Mouse (Mus musculus) thymus, postnatal 4 days (tissue): ENCODE data around the gene Lcmt1.

ENCODE experiments used
- DNase-seq: peaks from one replicate; pipeline ENCODE4 v3.0.0; 2021

Lcmt1 gene

DNA sequence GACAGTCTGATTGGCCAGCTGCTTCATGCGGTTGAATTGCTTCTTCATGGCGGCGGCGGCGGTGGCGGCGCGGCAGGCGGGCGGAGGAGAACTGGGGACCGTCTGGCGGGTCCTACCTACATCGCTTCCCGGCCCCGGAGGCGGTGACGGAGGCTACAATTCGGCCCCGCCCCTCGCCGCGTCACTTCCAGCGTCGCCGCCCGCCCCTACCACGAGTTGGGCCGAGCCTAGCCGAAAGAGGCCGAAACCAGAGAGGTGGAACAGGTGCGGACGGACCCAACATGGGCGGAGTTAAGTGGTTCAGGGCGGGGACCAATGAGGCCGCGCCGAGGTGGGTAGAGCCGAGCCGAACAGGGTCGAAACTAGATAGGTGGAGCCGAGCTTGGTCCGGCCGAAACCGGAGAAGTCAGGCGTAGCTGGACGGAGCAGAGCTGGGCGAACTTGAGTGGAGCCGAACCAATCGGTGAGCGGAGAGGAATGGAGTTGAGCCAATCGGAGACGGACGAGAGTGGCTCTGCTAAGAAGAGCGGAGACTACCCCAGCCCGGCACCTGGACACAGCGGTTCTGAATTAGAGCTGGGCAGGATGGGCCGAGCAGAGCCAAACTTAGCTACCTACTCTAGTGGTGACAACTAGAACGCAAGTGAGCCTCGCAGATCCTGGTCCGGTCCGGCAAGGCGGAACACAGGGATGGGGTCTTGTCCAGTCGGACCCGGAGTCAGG lies at the start of gene Lcmt1, which contains the start of gene Arhgap17:
Gene Lcmt1, plus strand, starts transcription at position 26 of the 723 bp plus-strand sequence.
Gene Arhgap17, minus strand, starts transcription at position 157 of the 723 bp plus-strand sequence.
- peak; percentile 99 for DNase-seq

DNA sequence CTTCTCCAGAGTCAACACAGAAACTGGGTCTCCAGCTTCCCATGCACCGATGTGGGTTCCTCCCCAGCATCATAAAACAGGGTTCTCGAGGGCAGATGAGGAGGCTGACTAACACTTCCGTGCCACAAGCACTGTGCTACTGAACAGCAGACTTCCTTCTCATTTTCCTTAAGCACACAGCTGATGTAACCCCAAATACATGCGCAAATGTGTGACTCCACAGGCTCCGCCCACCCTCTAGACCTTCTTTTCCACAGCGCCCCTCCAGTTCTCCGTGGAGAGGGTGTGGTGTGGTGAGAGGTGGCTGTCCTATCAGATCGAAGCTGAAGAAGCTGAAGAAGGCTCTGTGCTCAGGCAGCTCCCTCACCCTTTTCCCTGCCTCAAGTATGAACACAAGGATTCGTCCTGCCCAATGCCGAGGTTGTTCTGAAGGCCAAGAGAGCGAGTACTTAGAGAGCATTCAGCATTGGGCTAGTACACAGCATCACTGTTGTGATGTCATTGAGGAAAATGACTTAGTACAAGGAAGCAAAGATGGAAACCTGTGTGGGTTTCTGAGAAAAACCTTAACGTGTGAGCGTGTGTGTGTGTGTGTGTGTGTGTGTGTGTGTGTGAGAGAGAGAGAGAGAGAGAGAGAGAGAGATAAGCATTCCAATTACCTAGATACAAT lies 47.0 kb upstream of the Lcmt1 start:
- peak; percentile 33 for DNase-seq

DNA sequence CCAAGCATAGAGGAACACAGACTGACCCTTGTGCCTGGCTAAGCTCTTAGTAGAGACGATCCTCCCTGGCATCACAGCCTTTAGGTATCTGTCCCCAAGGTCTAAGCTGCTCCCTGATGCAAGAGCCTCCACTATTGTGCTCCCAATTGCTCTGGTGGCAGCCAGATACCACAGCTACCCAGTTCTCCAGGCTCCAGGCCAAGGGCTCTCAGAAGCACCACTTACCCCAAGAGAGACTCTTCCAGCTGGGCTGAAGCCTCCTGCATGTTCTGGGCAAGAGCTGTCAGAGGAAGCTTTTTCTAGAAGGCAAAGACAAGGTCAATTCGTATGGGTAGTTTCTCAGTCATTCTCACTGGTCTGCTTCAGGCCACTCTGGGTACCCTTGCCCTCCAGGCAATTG lies 46.2 kb upstream of the Lcmt1 start:
- DNase-seq: no peak

DNA sequence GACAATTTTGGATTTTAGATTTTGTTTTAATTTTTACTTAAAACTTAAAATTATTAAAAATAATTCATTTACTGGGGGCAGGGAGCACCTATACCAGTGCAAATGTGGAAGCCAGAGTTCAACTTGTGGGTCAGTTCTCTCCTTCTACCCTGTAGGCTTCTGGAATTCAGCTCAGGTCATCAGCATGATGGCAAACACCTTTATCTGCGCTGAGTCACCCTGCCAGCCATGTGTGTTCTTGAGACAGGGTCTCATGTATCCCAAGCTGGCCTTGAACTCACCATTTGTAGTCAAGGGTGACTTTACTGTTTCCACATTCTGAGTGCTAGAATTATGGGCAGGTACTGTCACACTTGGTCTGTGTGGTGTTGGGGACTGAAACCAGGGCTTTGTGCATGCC lies 45.5 kb upstream of the Lcmt1 start:
- no peak for DNase-seq

DNA sequence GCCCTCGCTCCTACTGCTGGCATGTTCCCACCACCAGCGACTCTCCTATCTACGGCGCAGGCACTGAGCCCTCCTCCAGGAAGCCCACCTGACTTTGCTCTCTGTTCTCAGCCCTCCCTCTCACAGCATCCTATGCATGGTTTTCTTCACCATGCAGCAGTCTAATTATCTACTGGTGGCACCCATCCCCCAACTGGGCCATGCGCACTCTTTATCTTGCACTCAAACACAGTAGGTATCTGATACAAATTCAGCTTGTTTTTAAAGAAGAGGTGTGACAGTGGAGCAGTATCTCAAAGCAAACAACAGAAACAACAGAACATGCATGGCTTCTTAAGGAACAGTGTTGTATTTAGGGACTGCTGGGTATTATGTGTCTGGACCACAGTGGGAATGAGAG lies 43.5 kb upstream of the Lcmt1 start:
- DNase-seq: no peak

DNA sequence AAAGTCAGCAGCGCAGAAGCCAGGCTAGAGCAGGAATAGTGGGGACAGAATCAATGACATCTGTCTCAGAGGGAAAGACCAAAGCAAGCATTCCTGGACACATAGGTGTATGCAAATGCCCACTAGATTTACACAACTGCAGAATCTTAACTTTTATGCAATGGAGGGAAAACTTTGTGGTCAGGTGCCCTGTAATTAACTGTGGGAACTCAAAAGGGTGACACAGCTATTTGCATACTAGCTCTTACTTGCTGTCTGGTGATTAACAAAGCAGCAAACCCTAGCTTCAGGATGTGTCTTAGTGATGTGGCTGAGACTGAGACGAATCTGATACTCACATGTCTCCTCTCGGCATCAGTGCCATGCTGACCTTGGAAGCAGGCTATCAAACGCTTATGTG lies 42.7 kb upstream of the Lcmt1 start:
- no peak for DNase-seq

DNA sequence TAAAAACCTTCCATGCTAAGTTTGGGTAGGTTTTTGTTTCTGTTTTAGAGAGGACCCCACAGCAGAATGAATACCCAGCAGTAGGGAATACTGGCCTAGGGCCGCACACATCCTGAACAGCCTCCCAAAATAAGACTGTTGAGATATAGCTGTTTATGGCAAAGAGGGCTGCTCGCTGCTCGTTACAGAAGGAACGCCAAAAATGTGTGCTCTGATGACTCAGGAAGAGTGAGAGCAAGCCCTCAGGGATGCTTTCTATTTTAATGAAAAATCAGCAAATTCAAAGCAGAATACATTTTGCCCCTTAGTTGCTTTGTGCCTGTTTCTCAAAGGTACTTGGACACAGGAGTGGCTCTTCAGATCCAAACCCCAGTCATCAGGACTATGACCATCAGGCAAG lies 41.7 kb upstream of the Lcmt1 start:
- no peak for DNase-seq

DNA sequence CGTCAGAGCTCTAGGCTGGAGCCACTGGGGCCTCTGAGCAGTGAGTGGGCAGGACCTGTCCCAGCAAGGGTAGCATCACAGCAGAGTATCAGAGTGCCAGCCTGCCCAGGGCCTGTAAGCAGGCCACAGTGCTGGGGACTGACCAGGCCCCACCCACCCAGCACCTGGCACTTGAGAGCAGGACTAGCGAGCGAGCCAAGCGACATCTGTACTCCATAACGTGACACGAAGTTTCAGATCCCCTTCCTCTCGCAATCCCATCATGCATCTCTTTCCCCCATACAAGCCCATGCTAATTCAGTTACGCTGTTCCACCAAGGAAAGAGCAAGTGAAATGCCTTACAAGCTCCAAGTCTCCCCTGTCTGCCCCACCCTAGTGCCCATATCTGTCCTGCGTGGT lies 39.1 kb upstream of the Lcmt1 start:
- no peak for DNase-seq

DNA sequence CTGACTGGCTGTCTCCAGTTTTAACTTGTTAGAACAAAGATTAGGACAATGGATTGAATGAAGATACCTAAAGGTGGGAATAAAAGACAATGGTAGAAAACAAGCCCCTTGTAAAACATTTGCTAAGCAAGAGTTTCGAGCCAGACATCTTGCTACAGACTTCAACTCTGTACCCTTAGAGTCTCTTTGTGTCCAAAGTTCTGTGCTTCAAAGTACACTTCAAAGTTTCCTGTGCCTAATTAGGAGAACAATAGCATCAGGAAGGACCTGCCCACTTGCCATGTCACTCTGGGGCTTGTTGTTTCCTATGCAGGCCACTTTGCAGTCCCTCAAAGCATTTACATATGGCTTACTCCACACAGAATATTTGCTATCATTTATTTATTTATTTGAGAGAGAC lies 33.3 kb upstream of the Lcmt1 start:
- no peak for DNase-seq

DNA sequence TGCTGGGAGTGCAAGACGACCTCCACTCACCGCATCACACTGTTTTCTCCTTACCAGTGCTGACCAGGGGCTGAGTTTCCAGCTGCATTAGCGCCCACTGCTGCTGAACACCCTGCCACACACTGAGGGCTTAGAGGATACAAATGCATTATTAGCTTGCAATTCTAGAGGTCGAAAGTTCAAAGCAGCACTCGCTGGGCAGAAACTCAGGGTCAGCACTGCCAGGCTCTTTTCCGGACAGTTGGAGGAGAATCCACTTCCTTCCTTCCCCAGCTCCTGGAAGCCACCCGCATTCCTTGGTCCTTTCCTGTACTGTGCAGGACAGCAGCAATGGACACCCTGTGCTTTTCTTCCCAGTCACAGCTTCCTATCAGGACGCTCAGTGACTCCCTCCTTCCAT lies 31.2 kb upstream of the Lcmt1 start:
- DNase-seq: no peak

DNA sequence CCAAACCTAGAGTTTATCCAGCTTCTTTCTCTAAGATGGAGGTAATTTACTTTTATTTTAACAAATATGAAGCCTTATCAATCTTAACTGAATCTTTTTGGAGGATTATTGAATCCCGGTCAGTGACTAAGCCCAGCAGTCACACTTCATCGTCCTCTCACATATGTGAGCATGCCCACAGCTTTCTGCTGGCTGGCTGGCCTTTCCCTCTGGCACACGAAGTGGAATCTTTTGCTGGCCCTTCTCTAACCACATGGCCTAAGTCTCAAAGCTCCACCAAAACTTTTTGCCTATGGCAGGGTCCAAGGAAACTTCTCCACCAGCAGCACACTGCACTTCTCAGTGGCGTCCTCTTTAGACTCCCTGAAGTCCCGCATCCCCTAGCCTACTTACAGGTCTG lies 27.7 kb upstream of the Lcmt1 start:
- DNase-seq: no peak

DNA sequence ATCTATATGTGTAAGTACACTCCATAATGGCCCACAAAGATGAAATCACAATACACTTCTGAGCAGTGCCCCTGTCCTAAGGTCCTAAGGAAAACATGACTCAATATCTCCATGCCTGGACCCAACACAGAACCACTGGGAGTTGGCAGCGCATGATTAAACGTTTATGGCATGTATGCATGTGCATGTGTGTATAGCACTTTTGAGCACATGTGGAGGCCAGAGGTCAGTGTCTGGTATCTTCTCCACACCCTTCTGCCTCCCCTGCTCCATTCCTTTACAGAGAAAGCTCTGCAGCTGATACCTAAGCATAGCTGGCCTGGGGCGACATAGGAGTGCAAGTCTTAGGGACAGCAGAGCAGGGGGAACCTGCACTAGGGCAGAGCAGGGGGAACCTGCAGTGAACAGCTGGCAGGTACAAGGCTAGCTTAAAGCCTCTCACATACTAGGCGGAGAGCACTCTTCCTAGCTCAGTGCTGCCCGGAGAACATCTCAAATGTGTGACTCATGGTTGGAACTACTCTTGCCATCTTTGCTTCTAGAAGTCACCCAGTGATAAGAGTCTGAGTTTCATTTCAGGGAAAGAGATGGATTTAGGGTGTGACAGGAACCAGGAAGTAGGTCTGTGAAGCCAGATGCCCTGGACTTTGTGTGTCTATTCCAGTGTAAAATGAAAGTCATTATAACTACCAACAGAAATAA lies 25.4 kb upstream of the Lcmt1 start:
- DNase-seq: no peak

DNA sequence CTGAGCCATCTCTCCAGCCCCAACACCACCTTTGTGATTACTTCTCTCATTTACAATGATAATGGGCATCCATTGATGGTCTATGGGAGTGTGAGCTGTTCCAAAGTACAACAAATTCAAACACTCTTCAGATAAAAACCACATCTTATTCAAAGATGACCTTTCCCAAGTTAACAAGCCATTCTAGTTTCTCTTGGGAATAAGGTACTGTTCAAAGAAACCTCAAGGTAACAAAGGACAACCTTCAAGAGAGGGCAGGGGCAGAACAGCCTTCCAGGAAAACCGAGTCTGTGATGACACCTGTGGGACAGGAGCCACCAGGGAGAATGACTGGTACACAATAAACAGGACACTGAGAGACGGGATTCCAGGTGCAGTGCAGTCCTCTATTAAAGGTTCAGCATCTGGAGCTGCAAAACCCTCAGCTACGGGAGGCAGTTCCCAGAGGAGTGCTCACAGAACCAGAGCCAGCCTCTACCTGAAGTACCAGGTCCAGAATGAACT lies 24.5 kb upstream of the Lcmt1 start:
- DNase-seq: no peak

DNA sequence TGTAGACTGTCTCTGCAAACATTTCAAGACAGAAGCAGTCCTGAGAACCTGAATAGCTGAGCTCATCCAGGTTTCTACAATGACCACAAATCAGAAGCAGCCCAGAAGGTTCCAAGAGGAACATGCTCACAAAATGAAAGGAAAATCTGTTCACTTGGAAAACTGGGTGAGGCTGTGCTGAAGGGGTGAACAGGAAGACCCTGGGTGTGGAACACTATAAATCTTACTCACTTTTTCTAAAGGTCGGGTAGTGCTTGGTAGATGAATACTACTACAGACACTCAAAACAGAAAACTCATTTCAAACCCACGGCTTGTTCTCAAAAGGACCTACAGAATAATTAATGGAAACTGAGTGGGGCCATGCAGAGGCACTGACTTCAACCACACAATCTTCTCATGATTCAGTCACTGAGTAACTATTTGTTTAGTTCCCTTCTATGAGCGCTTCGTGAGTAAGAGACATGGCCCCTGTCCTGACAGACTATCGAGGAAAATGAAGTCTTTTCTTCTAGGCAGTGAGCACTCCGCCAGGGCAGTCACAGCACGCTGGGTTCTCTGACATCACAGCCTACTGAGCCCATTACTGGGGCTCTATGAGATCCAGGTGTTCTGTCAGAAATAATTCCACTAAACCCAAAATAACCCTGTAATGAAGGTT lies 22.8 kb upstream of the Lcmt1 start:
- DNase-seq: no peak

DNA sequence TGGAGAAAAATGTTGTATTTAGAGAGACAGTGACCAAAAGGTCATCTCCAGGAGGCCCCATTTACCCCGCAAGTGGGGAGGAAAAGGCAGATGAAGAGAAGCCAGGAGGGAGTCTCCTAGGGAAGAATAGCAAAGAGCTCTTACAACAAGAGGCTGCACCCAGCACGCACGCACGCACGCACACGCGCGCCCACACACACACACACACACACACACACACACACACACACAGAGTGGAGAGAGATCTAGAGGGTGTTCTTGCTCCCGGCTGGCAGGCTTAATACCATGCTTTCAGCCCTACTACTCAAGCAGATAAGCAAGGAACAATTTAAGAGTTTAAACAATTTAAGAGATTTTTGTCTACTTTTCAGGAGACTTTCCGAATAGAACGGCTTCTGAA lies 19.8 kb upstream of the Lcmt1 start:
- DNase-seq: no peak

DNA sequence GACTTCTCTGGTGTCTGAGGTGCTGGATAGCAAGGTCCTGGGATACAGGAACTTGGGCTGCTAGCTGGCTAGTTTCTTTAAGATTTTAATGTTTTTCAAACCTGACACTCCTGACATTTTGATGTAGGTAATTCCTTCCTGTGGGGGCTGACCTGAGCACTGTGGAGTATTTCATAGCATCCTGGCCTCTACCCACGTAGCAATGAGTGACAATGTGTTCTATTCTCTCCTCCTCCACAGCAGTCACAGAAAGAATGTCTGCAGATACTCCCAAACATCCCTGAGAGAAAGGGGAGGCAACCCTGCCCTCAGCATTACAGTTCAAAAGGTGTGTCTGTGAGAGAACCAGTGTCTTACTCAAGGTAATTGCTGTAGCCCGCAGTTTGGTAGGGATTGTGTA lies 19.3 kb upstream of the Lcmt1 start:
- DNase-seq: no peak

DNA sequence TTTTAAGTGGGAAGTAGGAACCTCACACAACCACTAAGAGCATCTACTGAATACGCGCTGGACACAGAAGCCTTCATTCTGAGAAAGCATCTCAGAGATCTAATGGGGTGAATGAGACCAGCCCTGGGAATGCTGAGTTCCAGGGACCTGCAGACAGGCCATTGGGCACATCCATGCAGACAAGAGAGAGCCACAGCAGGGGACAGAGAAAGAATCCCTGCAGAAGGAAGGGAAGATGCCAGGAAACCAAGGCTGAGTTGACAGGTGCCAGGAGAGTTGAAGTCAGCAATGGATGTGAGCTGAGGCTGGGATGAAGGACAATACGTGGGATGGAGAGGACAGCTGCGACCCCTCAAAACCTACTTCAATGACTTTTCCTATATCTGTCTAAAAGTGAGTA lies 16.5 kb upstream of the Lcmt1 start:
- DNase-seq: no peak

DNA sequence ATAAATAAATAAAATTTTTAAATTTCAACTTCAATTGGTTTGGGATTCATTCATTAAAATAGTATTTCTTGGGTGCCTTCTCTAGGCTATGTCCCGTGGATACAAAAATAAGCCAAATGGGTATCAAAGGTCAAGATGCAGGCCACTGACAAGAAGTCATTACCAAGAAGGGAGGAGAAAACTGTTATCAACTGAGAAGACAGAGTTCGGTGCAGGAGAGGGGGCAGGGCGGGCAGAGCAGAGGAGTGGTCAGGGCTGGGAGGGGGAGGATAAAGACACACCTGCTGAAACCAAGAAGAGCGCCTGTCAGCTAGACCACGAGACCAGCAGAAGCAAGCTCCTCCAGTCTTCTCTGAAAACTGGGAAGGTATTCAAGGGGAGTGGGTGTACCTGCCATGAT lies 15.7 kb upstream of the Lcmt1 start:
- no peak for DNase-seq

DNA sequence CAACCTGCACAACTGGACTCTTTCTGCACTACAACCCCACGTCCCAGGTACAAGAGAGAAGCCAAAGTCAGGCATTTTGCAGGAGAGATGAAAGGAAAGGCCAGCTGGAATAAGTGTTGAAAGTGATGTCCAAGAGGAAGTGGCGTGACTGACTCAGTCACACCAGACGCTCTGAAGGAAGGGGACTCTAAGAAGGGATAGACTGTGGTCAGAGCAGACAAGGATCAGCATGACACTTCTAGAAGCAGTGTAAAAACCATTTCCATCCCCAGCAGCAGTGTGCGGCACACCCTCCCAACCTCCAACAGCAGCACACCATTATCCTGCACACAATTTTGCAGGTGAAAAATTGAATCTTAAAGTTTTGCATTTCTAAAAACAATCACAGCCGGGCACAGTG lies 15.2 kb upstream of the Lcmt1 start:
- DNase-seq: no peak

DNA sequence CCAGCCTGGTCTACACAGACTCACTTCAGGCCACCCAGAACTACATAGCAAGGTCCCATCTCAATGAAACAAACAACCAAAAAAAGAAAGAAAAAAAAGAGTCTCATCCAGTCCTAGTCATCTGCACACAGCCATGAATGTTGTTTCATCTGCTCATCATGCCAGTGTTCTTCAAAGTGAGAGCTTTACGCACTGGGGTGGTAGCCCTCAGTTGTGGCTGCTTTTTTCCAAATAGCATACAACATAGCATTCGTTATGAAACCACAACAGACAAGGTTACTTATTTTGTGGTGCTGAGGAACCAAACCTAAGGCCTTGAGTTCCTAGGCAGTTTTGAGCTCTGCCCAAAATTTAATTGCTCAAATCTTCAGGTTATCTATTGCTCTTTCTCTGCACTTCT lies 14.7 kb upstream of the Lcmt1 start:
- DNase-seq: no peak

DNA sequence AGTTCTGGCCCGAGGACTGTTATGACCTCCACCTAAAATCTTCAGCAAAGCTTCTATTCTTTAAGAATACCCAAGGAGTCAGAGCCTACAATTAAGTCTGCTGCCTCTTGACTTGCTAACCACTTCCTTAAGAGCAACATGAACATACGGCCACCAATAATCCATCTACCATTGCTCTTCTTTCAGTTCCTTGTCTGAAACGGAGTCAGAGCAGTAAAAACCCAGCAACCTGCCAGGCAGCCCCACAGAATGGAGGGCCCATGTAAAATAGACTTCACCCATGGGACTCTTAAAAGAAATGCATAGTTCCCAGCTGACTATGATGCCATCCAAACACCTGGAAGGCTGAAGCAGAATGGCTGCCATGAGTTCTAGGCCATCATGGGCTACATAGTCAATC lies 13.4 kb upstream of the Lcmt1 start:
- no peak for DNase-seq

DNA sequence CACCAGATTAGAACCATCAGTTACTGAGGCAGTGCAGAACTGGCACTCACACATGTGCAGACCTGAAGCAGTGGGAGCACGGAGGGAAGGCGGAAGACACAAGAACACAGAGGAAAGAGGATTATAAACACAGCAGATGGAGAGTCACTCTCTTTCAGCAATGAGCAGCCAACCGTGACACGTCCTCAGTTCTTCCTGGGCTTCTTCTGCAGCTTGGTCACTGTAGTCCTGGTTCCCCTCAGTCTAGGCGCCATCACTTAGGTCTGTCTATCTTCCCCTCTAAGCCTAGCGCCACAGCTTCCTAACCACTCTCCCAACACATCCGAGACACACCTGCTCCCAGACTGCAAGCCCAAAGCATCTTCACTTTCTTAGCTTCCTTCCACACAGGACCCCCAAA lies 10.5 kb upstream of the Lcmt1 start:
- no peak for DNase-seq

DNA sequence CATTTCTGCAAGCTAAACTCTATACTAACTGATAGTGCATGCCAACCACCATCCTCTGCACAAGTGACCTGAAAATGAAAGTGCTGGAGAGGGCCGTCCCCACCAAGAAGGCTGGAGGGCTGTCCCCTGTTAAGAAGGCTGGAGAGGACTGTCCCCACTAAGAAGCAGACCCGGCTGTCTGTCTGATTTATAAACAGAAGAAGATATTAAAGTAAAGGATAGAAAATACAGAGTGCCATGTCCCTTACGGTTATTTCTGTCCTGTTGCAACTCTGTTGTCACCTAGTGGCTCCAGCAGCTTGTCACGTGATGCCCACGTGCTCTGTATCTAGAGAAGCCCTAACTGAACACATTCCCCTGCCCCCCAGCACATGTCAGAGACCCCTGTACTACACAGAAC lies 9.4 kb upstream of the Lcmt1 start:
- DNase-seq: no peak
